Mouse (Mus musculus): ENCODE measurements at regions not wholly inside any gene's neighbourhood (a gene's known extent, or its start where the extent isn't known, plus 50 kb on each side); places are given as distances from the start of the nearest gene placed in this dataset.

GRCm38 (mm10) chr15:68626976-68627375 is 2126.3 kb upstream of the Lrrc6 start:
- no peak for DNase-seq

- DNase-seq = no peak
Observed at GRCm38 (mm10) chr15:68624831-68625230, 2124.1 kb upstream of the Lrrc6 start.

- no peak for DNase-seq
Observed at GRCm38 (mm10) chr15:68620417-68621214, 2119.9 kb upstream of the Lrrc6 start.

- DNase-seq = no peak
Observed at GRCm38 (mm10) chr15:68606110-68606791, 2105.5 kb upstream of the Lrrc6 start.

- no peak for DNase-seq
Observed at GRCm38 (mm10) chr15:68605478-68605877, 2104.8 kb upstream of the Lrrc6 start.

GRCm38 (mm10) chr15:68582177-68582576 is 2081.5 kb upstream of the Lrrc6 start:
- DNase-seq = no peak

GRCm38 (mm10) chr15:68579486-68579885 is 2078.8 kb upstream of the Lrrc6 start:
- no peak for DNase-seq

GRCm38 (mm10) chr15:68560654-68561053 is 2059.9 kb upstream of the Lrrc6 start:
- no peak for DNase-seq

GRCm38 (mm10) chr15:68556133-68556532 is 2055.4 kb upstream of the Lrrc6 start:
- DNase-seq = no peak

- no peak for DNase-seq
Observed at GRCm38 (mm10) chr15:68536055-68536325, 2035.3 kb upstream of the Lrrc6 start.

- no peak for DNase-seq
Observed at GRCm38 (mm10) chr15:68535297-68536054, 2034.8 kb upstream of the Lrrc6 start.

GRCm38 (mm10) chr15:68520759-68521158 is 2020.0 kb upstream of the Lrrc6 start:
- DNase-seq = no peak

GRCm38 (mm10) chr15:68512431-68512830 is 2011.7 kb upstream of the Lrrc6 start:
- no peak for DNase-seq

- no peak for DNase-seq
Observed at GRCm38 (mm10) chr15:68508190-68508589, 2007.5 kb upstream of the Lrrc6 start.

- DNase-seq = no peak
Observed at GRCm38 (mm10) chr15:68506093-68506492, 2005.4 kb upstream of the Lrrc6 start.

GRCm38 (mm10) chr15:68496438-68496837 is 1995.7 kb upstream of the Lrrc6 start:
- DNase-seq = no peak

GRCm38 (mm10) chr15:68484789-68485188 is 1984.1 kb upstream of the Lrrc6 start:
- no peak for DNase-seq

- no peak for DNase-seq
Observed at GRCm38 (mm10) chr15:68477745-68478144, 1977.0 kb upstream of the Lrrc6 start.

- DNase-seq = no peak
Observed at GRCm38 (mm10) chr15:68471928-68472327, 1971.2 kb upstream of the Lrrc6 start.

- no peak for DNase-seq
Observed at GRCm38 (mm10) chr15:68462851-68463250, 1962.1 kb upstream of the Lrrc6 start.

- DNase-seq = no peak
Observed at GRCm38 (mm10) chr15:68457239-68457638, 1956.5 kb upstream of the Lrrc6 start.

- DNase-seq = no peak
Observed at GRCm38 (mm10) chr15:68451971-68452370, 1951.3 kb upstream of the Lrrc6 start.

GRCm38 (mm10) chr15:68445341-68445740 is 1944.6 kb upstream of the Lrrc6 start:
- no peak for DNase-seq

GRCm38 (mm10) chr15:68440636-68441035 is 1939.9 kb upstream of the Lrrc6 start:
- DNase-seq = no peak
